Mouse (Mus musculus) right cerebral cortex, adult 2 months (tissue): ENCODE measurements around the gene Mid1.

Experiments used
- DNase-seq, 2 experiments: peaks; one replicate each; pipeline ENCODE4 v3.0.0; 2021 to 2022; ENCODE audit warnings: low spot score in 2 of 2

The Mid1 gene

GRCm38 (mm10) chrX:169813673-169814072, 128.7 kb downstream of the Mid1 start:
- DNase-seq, result no peak

GRCm38 (mm10) chrX:169826947-169827346, 141.9 kb downstream of the Mid1 start:
- DNase-seq, result peak; percentile 10 to 47

GRCm38 (mm10) chrX:169827720-169828119, 142.7 kb downstream of the Mid1 start:
- DNase-seq, result no peak

- DNase-seq, result no peak
Observed at GRCm38 (mm10) chrX:169828136-169828535, 143.1 kb downstream of the Mid1 start.

- no peak for DNase-seq
Observed at GRCm38 (mm10) chrX:169830052-169830451, 145.1 kb downstream of the Mid1 start.

- peak in 1 of 2 experiments; percentile 14 for DNase-seq
Observed at GRCm38 (mm10) chrX:169837947-169838649, 153.1 kb downstream of the Mid1 start.

GRCm38 (mm10) chrX:169838650-169838971, 153.6 kb downstream of the Mid1 start:
- DNase-seq, result no peak

- no peak for DNase-seq
Observed at GRCm38 (mm10) chrX:169843267-169843666, 158.3 kb downstream of the Mid1 start.

- DNase-seq, result no peak
Observed at GRCm38 (mm10) chrX:169844150-169844772, 159.3 kb downstream of the Mid1 start.

GRCm38 (mm10) chrX:169846187-169846586, 161.2 kb downstream of the Mid1 start:
- DNase-seq, result no peak

- no peak for DNase-seq
Observed at GRCm38 (mm10) chrX:169861194-169861720, 176.3 kb downstream of the Mid1 start.

- no peak for DNase-seq
Observed at GRCm38 (mm10) chrX:169862440-169862839, 177.4 kb downstream of the Mid1 start.

- DNase-seq, result no peak
Observed at GRCm38 (mm10) chrX:169862848-169863247, 177.8 kb downstream of the Mid1 start.

- no peak for DNase-seq
Observed at GRCm38 (mm10) chrX:169863841-169864240, 178.8 kb downstream of the Mid1 start.

GRCm38 (mm10) chrX:169868223-169868622, 183.2 kb downstream of the Mid1 start:
- no peak for DNase-seq

- DNase-seq, result no peak
Observed at GRCm38 (mm10) chrX:169874475-169874874, 189.5 kb downstream of the Mid1 start.

GRCm38 (mm10) chrX:169879481-169880362, 194.7 kb downstream of the Mid1 start:
- DNase-seq, result peak; percentile 42 to 78

GRCm38 (mm10) chrX:169880363-169880711, 195.3 kb downstream of the Mid1 start:
- DNase-seq, result no peak

- no peak for DNase-seq
Observed at GRCm38 (mm10) chrX:169880826-169881225, 195.8 kb downstream of the Mid1 start.

- DNase-seq, result no peak
Observed at GRCm38 (mm10) chrX:169881253-169882219, 196.5 kb downstream of the Mid1 start.

- no peak for DNase-seq
Observed at GRCm38 (mm10) chrX:169882220-169882609, 197.2 kb downstream of the Mid1 start.
